Mouse (Mus musculus) olfactory bulb, adult 2 months (tissue): Measurements from ENCODE around the gene Gnl3l.
A peak's percentile ranks its signal among the peaks of the same experiment; 100 is the strongest.

Source experiments
- CTCF ChIP-seq: fragments of 200-500 bp; IDR thresholded peaks from 2 replicates; pipeline ENCODE4 v1.5.1; 2012; ENCODE audit warnings: low read depth, mild to moderate bottlenecking, low read length, moderate library complexity; ENCODE audit not compliant: insufficient read depth
- POLR2A ChIP-seq: fragments of 200-500 bp; IDR thresholded peaks from 2 replicates; pipeline ENCODE4 v1.6.1; 2012; ENCODE audit warnings: mild to moderate bottlenecking, low read depth, low read length, moderate library complexity; ENCODE audit not compliant: insufficient read depth

DNA sequence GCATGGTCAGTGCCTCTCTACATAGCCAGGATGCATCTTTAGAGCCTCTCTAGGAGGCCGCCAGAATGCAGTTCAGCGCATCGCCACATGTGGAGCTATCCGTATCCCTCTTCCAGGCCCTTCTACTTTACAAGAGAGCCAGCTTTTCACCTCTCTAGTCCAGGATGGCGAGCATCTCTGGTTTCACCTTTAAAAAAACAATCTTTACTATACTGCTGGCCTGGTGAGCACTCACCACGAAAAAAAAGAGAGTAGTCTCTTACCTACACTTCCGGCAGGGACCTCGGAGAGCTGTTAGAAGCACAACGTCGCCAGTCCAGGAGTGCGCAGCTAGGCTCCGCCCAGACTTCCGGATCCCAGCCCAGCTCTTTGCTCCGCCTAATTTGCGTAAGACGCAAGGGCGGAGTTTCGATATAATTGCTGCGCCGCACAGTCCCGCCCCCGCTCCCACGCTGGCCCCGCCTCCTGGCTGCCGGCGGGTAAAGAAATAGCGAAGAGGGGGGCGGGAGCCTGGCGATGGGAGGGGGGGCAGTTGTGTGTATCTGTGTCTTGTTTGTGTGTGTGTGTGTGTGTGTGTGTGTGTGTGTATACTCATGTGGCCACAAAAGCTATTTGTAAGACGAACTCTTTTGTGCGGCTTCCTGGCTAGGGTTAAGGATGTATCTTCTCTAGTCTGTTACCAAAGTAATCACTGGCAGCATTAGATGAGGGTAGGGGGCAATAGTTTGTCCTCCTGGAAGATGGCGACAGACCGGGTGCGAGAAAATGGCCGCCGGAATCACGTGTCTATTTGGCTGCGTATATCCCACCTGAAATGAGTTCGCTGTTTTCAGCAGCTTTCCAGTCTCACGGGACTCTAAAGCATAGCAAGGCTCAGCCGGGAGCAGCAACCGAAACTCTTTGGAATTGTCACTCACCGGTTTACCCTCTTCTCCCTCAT lies at the start of gene Gnl3l:
- TF ChIP-seq POLR2A (peak; percentile 50), CTCF (no peak)
